Mouse (Mus musculus) cortical plate, adult 2 months (tissue): Measurements from ENCODE around the gene Pnpla2. TPM values are rescaled to one million over a fixed set of nuclear protein-coding genes. Genes with fewer than 3 reads are reported as not detected.

ENCODE experiments used
- H3K27ac ChIP-seq: fragments of 200-500 bp; 2 replicates; pipeline ENCODE4 v1.5.1; 2012; ENCODE audit warnings: low read length, control low read depth, inconsistent platforms; ENCODE audit not compliant: insufficient read depth
- H3K4me1 ChIP-seq: fragments of 200-500 bp; 2 replicates; pipeline ENCODE4 v1.6.1; 2011; ENCODE audit warnings: low read length; ENCODE audit not compliant: control insufficient read depth, insufficient read depth
- H3K4me3 ChIP-seq: fragments of 200-500 bp; 2 replicates; pipeline ENCODE4 v1.5.1; 2011; ENCODE audit warnings: mild to moderate bottlenecking, low read length, control low read depth; ENCODE audit not compliant: insufficient read depth
- CTCF ChIP-seq: fragments of 200-500 bp; IDR thresholded peaks from 2 replicates; pipeline ENCODE4 v1.5.1; 2011; ENCODE audit warnings: mild to moderate bottlenecking, control low read depth, low read length; ENCODE audit not compliant: insufficient read depth; ENCODE audit errors: extremely low read depth
- POLR2A ChIP-seq: fragments of 200-500 bp; IDR thresholded peaks from 2 replicates; pipeline ENCODE4 v1.6.1; 2011; ENCODE audit warnings: mild to moderate bottlenecking, low read length, control low read depth; ENCODE audit not compliant: insufficient read depth; ENCODE audit errors: extremely low read depth
- polyA plus RNA-seq: library from polyadenylated mRNA; depleted of rRNA; stranded (reverse); fragments of >200 nt; gene quantifications from 2 replicates; pipeline ENCODE4 v1.2.3, GENCODE M21; 2012

The Pnpla2 gene
- polyA plus RNA-seq, 1 experiment, result 32.2 TPM

DNA sequence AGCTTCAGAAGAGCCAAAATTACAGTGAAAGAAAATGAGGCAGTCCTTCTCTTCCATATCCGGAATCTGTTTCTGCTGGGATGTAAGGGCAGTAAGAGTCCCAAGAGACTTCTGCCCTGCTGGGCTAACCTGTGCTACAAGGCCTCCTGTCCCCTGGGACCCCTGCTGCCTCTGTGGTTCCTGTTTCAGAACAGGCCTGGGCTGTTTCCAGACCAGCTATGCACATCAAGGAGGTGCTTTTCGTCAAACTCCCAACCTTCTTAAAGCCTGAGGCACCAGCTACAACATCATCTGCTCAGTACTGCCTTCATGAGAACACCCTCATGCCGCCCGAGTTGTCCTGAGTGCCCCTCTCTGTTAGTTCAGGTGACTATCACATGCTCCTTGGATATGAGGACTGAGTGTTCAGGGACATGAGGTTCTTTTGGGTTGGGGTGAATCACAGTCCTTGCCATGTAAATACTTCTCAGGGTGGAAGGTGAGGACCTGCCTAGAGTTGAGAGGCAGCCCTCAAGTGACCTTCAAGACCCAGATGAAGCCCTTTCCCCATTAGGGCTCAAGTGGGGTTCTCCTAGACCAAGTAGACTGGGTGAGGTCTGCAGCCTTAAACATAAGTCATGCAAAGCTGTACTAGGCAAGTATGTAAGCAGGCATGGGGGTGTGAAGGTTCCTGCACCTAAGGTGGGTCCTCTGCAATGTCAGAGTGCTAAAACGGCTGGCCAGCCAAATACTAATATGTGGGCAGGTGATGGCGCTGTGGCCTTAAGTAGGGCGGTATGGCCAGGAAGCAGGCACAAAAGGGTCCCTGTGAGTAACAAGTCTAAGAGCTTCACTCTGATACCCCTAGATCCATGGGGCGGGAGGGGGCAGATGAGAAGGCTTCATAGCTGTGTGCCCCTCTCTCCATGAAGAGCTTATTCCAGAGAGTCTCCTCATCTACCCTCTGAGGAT is 37.0 kb upstream of the Pnpla2 start:
- H3K4me3 ChIP-seq, result no peak overlapping the region
- H3K27ac ChIP-seq, result no peak overlapping the region
- no peaks in the 10 kb centered on the region for H3K4me1 ChIP-seq
- TF ChIP-seq CTCF, result no peak
- TF ChIP-seq POLR2A, result no peak

GRCm38 (mm10) chr7:141418970-141419369 is 36.0 kb upstream of the Pnpla2 start:
- H3K27ac ChIP-seq, result no peak overlapping the region
- no peaks in the 10 kb centered on the region for H3K4me1 ChIP-seq
- TF ChIP-seq CTCF (no peak), POLR2A (no peak)
- no peak overlapping the region for H3K4me3 ChIP-seq

- TF ChIP-seq CTCF (no peak), POLR2A (no peak)
- Histone ChIP-seq H3K4me3 (no peak overlapping the region), H3K27ac (no peak overlapping the region), H3K4me1 (no peaks in the 10 kb centered on the region)
Observed at GRCm38 (mm10) chr7:141420030-141420702, 34.8 kb upstream of the Pnpla2 start.

GRCm38 (mm10) chr7:141423811-141424210 is 31.2 kb upstream of the Pnpla2 start:
- no peaks in the 10 kb centered on the region for H3K4me1 ChIP-seq
- no peak for TF ChIP-seq CTCF
- H3K27ac ChIP-seq, result no peak overlapping the region
- no peak overlapping the region for H3K4me3 ChIP-seq

GRCm38 (mm10) chr7:141426948-141427730 is 27.9 kb upstream of the Pnpla2 start:
- no peak overlapping the region for H3K4me3 ChIP-seq
- H3K27ac ChIP-seq, result no peak overlapping the region
- TF ChIP-seq POLR2A (0 out of 2 replicates have a peak, but pooled peaks have one; percentile 10), CTCF (no peak)
- H3K4me1 ChIP-seq, result no peaks in the 10 kb centered on the region

DNA sequence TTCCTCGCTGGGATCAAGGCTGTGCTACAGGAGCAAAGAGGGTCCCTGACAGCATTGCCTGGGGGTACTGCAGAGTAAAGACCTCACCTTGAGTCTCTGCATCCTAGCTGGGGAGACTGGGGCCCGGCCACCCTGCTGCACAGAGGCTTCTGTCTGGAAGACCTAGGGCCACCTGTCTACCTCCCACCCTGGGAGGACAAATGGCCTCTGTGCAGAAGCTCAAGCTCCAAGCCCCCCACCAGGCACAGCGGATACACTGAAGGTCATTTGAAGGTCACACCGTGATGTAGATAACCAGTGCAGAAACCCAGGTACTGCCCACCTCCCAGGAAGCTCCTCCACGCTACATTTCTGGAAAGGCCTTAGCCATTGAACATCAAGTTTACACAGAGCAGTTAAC is 26.3 kb upstream of the Pnpla2 start:
- H3K4me1 ChIP-seq, result no peaks in the 10 kb centered on the region
- TF ChIP-seq CTCF (no peak), POLR2A (no peak)
- H3K27ac ChIP-seq, result peak overlapping the region; percentile 16
- peak overlapping the region; percentile 62 for H3K4me3 ChIP-seq

DNA sequence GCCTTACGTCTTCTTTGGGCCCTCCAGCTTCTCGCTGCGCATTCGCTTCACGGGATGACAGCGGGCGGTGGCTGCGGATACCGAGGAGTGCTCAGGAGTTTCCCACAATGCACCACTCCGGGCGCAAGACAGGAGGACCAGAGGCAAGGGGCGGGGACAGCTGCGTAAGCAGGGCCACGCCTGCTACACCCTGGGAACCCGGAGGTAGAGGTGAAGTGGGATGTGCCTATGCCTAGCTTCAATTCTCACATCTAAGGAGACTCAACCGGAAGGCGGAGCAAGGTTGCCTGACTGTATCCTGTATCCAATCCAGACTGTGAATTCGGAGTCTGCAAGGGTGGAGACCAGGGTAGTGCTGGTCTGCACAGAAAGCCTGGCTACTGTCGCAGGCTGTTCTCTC is 25.7 kb upstream of the Pnpla2 start, which contains the start of gene Cend1:
TSS of gene Cend1 (minus strand) at position 182 of the 400 bp plus-strand sequence.
- Histone ChIP-seq H3K4me3 (peak within 1 kb of the TSS; percentile 62), H3K27ac (peak within 1 kb of the TSS; percentile 16), H3K4me1 (no peaks in the 10 kb centered on the region)
- TF ChIP-seq CTCF, result no peak
- peak; percentile 85 for TF ChIP-seq POLR2A

GRCm38 (mm10) chr7:141429840-141430584 is 25.0 kb upstream of the Pnpla2 start:
- 0 out of 2 replicates have a peak, but pooled peaks have one; percentile 18 for TF ChIP-seq POLR2A
- no peak for TF ChIP-seq CTCF
- Histone ChIP-seq H3K4me3 (peak overlapping the region; percentile 62; the same call in 1 of the 2 replicates), H3K4me1 (no peaks in the 10 kb centered on the region), H3K27ac (no peak overlapping the region)
